Mouse (Mus musculus) olfactory bulb, adult 2 months (tissue): Measurements from ENCODE around the gene Synpr.

Experiments
- CTCF ChIP-seq: fragments of 200-500 bp; IDR thresholded peaks from 2 replicates; pipeline ENCODE4 v1.5.1; 2012; ENCODE audit warnings: low read depth, mild to moderate bottlenecking, low read length, moderate library complexity; ENCODE audit not compliant: insufficient read depth
- POLR2A ChIP-seq: fragments of 200-500 bp; IDR thresholded peaks from 2 replicates; pipeline ENCODE4 v1.6.1; 2012; ENCODE audit warnings: mild to moderate bottlenecking, low read depth, low read length, moderate library complexity; ENCODE audit not compliant: insufficient read depth

DNA sequence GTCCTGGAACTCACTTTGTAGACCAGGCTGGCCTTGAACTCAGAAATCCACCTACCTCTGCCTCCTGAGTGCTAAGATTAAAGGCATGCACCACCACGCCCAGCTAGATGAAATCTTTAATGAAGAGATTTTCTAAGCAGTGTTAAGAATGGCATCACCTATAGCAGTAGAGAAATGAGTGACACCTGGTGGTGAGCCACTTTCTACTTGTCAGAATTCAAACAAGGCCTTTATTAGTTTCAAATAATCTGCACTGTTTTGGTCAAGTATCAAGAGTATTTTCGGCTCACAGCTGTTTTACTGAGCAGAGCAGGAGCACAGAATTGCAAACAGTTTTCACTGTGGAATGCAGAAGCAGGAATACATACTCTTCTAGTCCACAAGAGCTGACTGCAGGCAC, 59.7 kb downstream of the Synpr start:
- TF ChIP-seq POLR2A (no peak), CTCF (no peak)
